Mouse (Mus musculus): ENCODE results near the gene Dram1. TPM values are rescaled to one million over a fixed set of nuclear protein-coding genes. Genes with fewer than 3 reads are reported as not detected.

Gene Dram1
- total and polyA plus RNA-seq, 3 experiments: 0.04 TPM; not detected in 2

GRCm38 (mm10) chr10:88392181-88392847 lies 13.4 kb upstream of the Dram1 start:
- no peak overlapping the region for H3K9ac ChIP-seq (ENCODE audit: insufficient read depth, low read depth)
- H3K9me3 ChIP-seq (replicated peaks; ENCODE audit: low read length): no peaks in the 10 kb centered on the region
- H3K4me3 ChIP-seq (replicated peaks in 1 of 3; ENCODE audit: low read depth in 2 of 3, low read length in 2 of 3, poor library complexity in 1 of 3): no peak overlapping the region
- H3K4me2 ChIP-seq (ENCODE audit: insufficient read depth, low read depth, poor library complexity, severe bottlenecking): no peak overlapping the region
- dilution Hi-C loops (cut with MboI; ENCODE audit: extremely low pct_ligation_motif_present, extremely low pct_unique_long_range_greater_than_20kb, low sequenced_read_pairs): no loop called here
- H3K79me2 ChIP-seq (replicated peaks; ENCODE audit: control insufficient read depth, extremely low read depth, insufficient read depth, poor library complexity, severe bottlenecking): peaks cover 19% of the 10 kb centered on the region
- in situ Hi-C loops (cut with MboI; ENCODE audit: low pct_ligation_motif_present, low pct_unique_long_range_greater_than_20kb, low sequenced_read_pairs): no loop called here
- DNase-seq (ENCODE audit: extremely low read depth): no peak
- H3K36me3 ChIP-seq (replicated peaks in 1 of 2; ENCODE audit: control insufficient read depth in 1 of 2, insufficient read depth in 1 of 2, low read length in 1 of 2): peaks cover 0 to 33% of the 10 kb centered on the region in 2 experiments
- H3K27ac ChIP-seq (ENCODE audit: insufficient read depth, low read depth): no peak overlapping the region
- peaks cover 27 to 49% of the 10 kb centered on the region in 2 experiments for H3K4me1 ChIP-seq (ENCODE audit: control insufficient read depth in 1 of 2, insufficient read depth in 2 of 2)
- H3K27me3 ChIP-seq (replicated peaks): no peaks in the 10 kb centered on the region
- TF ChIP-seq CTCF (conservative IDR thresholded peaks at IDR 0.05 in 1 of 2, IDR thresholded peaks at IDR 0.05 in 1 of 2; ENCODE audit: low read depth in 2 of 2, low read length in 2 of 2) (no peak), RAD21 (IDR thresholded peaks at IDR 0.05; ENCODE audit: low read depth, low read length) (no peak), E2F4 (IDR thresholded peaks at IDR 0.05; ENCODE audit: insufficient replicate concordance, low read depth, low read length) (no peak), NELFE (IDR thresholded peaks at IDR 0.05; ENCODE audit: low read depth, low read length) (no peak), NRF1 (IDR thresholded peaks at IDR 0.05; ENCODE audit: low read depth, low read length) (no peak), JUN (IDR thresholded peaks at IDR 0.05; ENCODE audit: insufficient read depth, low read depth, low read length) (no peak), MAZ (IDR thresholded peaks at IDR 0.05; ENCODE audit: low read depth, low read length) (no peak), TCF12 (IDR thresholded peaks at IDR 0.05; ENCODE audit: low read depth, low read length) (no peak), MAX (IDR thresholded peaks at IDR 0.05; ENCODE audit: low read length) (no peak), CHD1 (IDR thresholded peaks at IDR 0.05; ENCODE audit: low read depth, low read length) (no peak), IRF4 (IDR thresholded peaks at IDR 0.05; ENCODE audit: low read depth, low read length) (no peak), ZC3H11A (IDR thresholded peaks at IDR 0.05; ENCODE audit: low read depth, low read length) (no peak), ELF1 (IDR thresholded peaks at IDR 0.05; ENCODE audit: low read depth, low read length) (no peak), SMC3 (IDR thresholded peaks at IDR 0.05; ENCODE audit: low read depth, low read length) (no peak), MEF2A (IDR thresholded peaks at IDR 0.05; ENCODE audit: borderline replicate concordance, low read depth, low read length) (no peak)

- Histone ChIP-seq H3K4me2 (ENCODE audit: insufficient read depth, low read depth, poor library complexity, severe bottlenecking) (0 out of 2 replicates have a peak overlapping the region, but pooled peaks have one; percentile 34), H3K36me3 (replicated peaks in 1 of 2; ENCODE audit: control insufficient read depth in 1 of 2, insufficient read depth in 1 of 2, low read length in 1 of 2) (peaks cover 0 to 33% of the 10 kb centered on the region in 2 experiments), H3K27me3 (replicated peaks) (no peaks in the 10 kb centered on the region), H3K4me3 (replicated peaks in 1 of 3; ENCODE audit: low read depth in 2 of 3, low read length in 2 of 3, poor library complexity in 1 of 3) (no peak overlapping the region), H3K27ac (ENCODE audit: insufficient read depth, low read depth) (no peak overlapping the region), H3K79me2 (replicated peaks; ENCODE audit: control insufficient read depth, extremely low read depth, insufficient read depth, poor library complexity, severe bottlenecking) (peaks cover 20% of the 10 kb centered on the region), H3K9ac (ENCODE audit: insufficient read depth, low read depth) (no peak overlapping the region), H3K9me3 (replicated peaks; ENCODE audit: low read length) (no peaks in the 10 kb centered on the region), H3K4me1 (ENCODE audit: control insufficient read depth in 1 of 2, insufficient read depth in 2 of 2) (peaks cover 27 to 49% of the 10 kb centered on the region in 2 experiments)
- in situ Hi-C loops (cut with MboI; ENCODE audit: low pct_ligation_motif_present, low pct_unique_long_range_greater_than_20kb, low sequenced_read_pairs) (no loop called here), dilution Hi-C loops (cut with MboI; ENCODE audit: extremely low pct_ligation_motif_present, extremely low pct_unique_long_range_greater_than_20kb, low sequenced_read_pairs) (no loop called here)
- no peak for TF ChIP-seq ZMIZ1 (IDR thresholded peaks at IDR 0.05; ENCODE audit: low read depth, low read length)
- no peak for TF ChIP-seq ZKSCAN1 (IDR thresholded peaks at IDR 0.05; ENCODE audit: borderline replicate concordance, low read depth, low read length)
- no peak for TF ChIP-seq MYC (IDR thresholded peaks at IDR 0.05; ENCODE audit: low read depth, low read length)
- TF ChIP-seq POLR2AphosphoS2 (IDR thresholded peaks at IDR 0.05; ENCODE audit: low read depth, low read length): no peak
- TF ChIP-seq ETS1 (conservative IDR thresholded peaks at IDR 0.05; ENCODE audit: low read depth, low read length): no peak
- TF ChIP-seq HCFC1 (IDR thresholded peaks at IDR 0.05; ENCODE audit: low read depth, low read length): no peak
- no peak for TF ChIP-seq CTCF (conservative IDR thresholded peaks at IDR 0.05 in 1 of 2, IDR thresholded peaks at IDR 0.05 in 1 of 2; ENCODE audit: low read depth in 2 of 2, low read length in 2 of 2)
- no peak for TF ChIP-seq MAX (IDR thresholded peaks at IDR 0.05; ENCODE audit: low read length)
- TF ChIP-seq NELFE (IDR thresholded peaks at IDR 0.05; ENCODE audit: low read depth, low read length): no peak
- TF ChIP-seq MAFK (IDR thresholded peaks at IDR 0.05; ENCODE audit: insufficient replicate concordance, low read length): no peak
- no peak for TF ChIP-seq USF2 (conservative IDR thresholded peaks at IDR 0.05; ENCODE audit: low read depth, low read length)
- TF ChIP-seq SMC3 (IDR thresholded peaks at IDR 0.05; ENCODE audit: low read depth, low read length): no peak
- no peak for TF ChIP-seq POLR2A (IDR thresholded peaks at IDR 0.05; ENCODE audit: low read depth, low read length)
- no peak for TF ChIP-seq TBP (conservative IDR thresholded peaks at IDR 0.05; ENCODE audit: low read depth, low read length)
- no peak for TF ChIP-seq PAX5 (IDR thresholded peaks at IDR 0.05; ENCODE audit: low read length)
- no peak for TF ChIP-seq RAD21 (IDR thresholded peaks at IDR 0.05; ENCODE audit: low read depth, low read length)
- TF ChIP-seq ZNF384 (IDR thresholded peaks at IDR 0.05; ENCODE audit: low read depth, low read length): no peak
- no peak for TF ChIP-seq USF1 (IDR thresholded peaks at IDR 0.05; ENCODE audit: low read depth, low read length)
- no peak for TF ChIP-seq GABPA (IDR thresholded peaks at IDR 0.05; ENCODE audit: insufficient replicate concordance, low read depth, low read length)
- no peak for TF ChIP-seq SIN3A (IDR thresholded peaks at IDR 0.05; ENCODE audit: low read length)
- no peak for DNase-seq (ENCODE audit: extremely low read depth)
Measured at GRCm38 (mm10) chr10:88391495-88391894, 12.6 kb upstream of the Dram1 start.

Data from CH12.LX (cell line).